In the genomic region with DNA sequence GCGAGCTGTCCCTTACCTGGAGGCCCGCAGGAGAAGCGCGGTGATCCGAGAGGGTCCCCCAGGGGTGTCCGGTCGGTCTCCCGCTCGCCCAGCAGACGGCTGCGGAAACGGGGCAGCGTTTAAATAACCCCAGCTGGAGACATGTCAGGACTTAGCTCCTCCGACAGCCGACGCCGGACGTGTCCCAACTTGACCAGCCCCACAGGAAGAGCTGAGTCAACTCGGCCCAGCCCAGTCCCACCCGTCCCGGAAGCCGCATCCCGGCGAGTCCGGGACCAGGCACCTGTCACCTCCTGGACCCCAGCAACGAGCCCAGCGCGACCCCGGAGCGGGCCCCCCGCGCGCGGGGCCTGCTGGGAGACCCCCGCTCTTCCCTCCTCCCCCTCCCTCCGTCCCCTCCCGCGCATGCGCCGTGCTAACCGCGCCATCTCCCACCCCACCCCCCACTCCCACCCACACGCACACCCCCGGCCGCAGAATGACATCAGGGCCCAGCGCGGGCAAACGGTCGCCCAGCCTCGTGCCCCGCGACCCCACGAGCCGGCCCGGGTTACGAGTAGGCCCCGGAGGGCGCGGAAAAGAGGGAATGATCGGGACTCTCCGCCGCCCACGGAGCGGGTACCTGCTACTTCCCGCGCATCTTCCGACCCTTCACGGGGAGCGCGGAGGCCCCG, we compare ENCODE assay signal across 8 mouse cellular contexts. TPM values are rescaled to one million over a fixed set of nuclear protein-coding genes. Genes with fewer than 3 reads are reported as not detected.
DNase-seq lines count a peak whose midpoint lies in the region; ATAC-seq and TF ChIP-seq lines count a peak whose summit lies in the region.

No protein-coding gene starts in this region.

- ATAC-seq in heart, embryonic 11.5 days (replicated peaks; ENCODE audit: insufficient number of reproducible peaks, low FRiP score, low TSS enrichment) = peak; percentile 85
- ATAC-seq in kidney, embryonic 16.5 days (ENCODE audit: low FRiP score, low TSS enrichment) = peak; percentile 88
- peak; percentile 75 for ATAC-seq in liver, embryonic 12.5 days

- DNase-seq in A20 (ENCODE audit: low read depth, low spot score) = peak; percentile 89
- peak; percentile 75 for DNase-seq in naive thymus-derived CD4-positive, alpha-beta T cell, adult 2 months (ENCODE audit: low read depth)
- DNase-seq in splenic B cell, adult 2 months (ENCODE audit: low read depth, low spot score) = peak; percentile 75

- under 1% methylated on average over 65 of the region's 71 CpGs for WGBS in heart, embryonic 11.5 days (ENCODE audit: insufficient replicate concordance)
- under 1% methylated on average over 61 of the region's 71 CpGs for WGBS in kidney, embryonic 16.5 days
- WGBS in liver, embryonic 12.5 days (ENCODE audit: insufficient replicate concordance) = 1% methylated on average over 70 of the region's 71 CpGs

- H3K27ac ChIP-seq in bone marrow macrophage, adult 2 months (ENCODE audit: insufficient read depth, low read depth, low read length) = peak overlapping the region; percentile 100
- peak overlapping the region; percentile 99 for H3K27ac ChIP-seq in embryonic fibroblast, embryonic 13.5 days (ENCODE audit: insufficient read depth, low read length)
- H3K27ac ChIP-seq in heart, embryonic 11.5 days (ENCODE audit: low read depth, low read length) = peak overlapping the region; percentile 99
- H3K27ac ChIP-seq in kidney, embryonic 16.5 days (ENCODE audit: low read length) = peak overlapping the region; percentile 93
- H3K27ac ChIP-seq in liver, embryonic 12.5 days = peak overlapping the region; percentile 94

- H3K4me1 ChIP-seq in bone marrow macrophage, adult 2 months (ENCODE audit: control insufficient read depth, insufficient read depth, low read length) = peaks cover 25% of the 10 kb centered on the region
- H3K4me1 ChIP-seq in embryonic fibroblast, embryonic 13.5 days (ENCODE audit: control insufficient read depth, insufficient read depth, low read length) = peaks cover 5% of the 10 kb centered on the region
- peaks cover 6% of the 10 kb centered on the region for H3K4me1 ChIP-seq in heart, embryonic 11.5 days (ENCODE audit: control insufficient read depth, insufficient read depth, low read length)
- peaks cover 16% of the 10 kb centered on the region for H3K4me1 ChIP-seq in kidney, embryonic 16.5 days (ENCODE audit: insufficient read depth, low read length)
- peaks cover 50% of the 10 kb centered on the region for H3K4me1 ChIP-seq in liver, embryonic 12.5 days

- H3K36me3 ChIP-seq in heart, embryonic 11.5 days (ENCODE audit: control insufficient read depth, insufficient read depth, low read length) = peaks cover 12% of the 10 kb centered on the region
- H3K36me3 ChIP-seq in kidney, embryonic 16.5 days (ENCODE audit: insufficient read depth, low read length) = peaks cover 18% of the 10 kb centered on the region
- peaks cover 36% of the 10 kb centered on the region for H3K36me3 ChIP-seq in liver, embryonic 12.5 days
- peaks cover 2% of the 10 kb centered on the region; the same call in 1 of the 2 replicates for H3K36me3 ChIP-seq in splenic B cell, adult 2 months (ENCODE audit: control insufficient read depth, insufficient read depth, low read length, poor library complexity, severe bottlenecking)

- H3K4me3 ChIP-seq in bone marrow macrophage, adult 2 months (ENCODE audit: insufficient read depth, low read length) = peak overlapping the region; percentile 96
- H3K4me3 ChIP-seq in embryonic fibroblast, embryonic 13.5 days (ENCODE audit: insufficient read depth, low read length) = peak overlapping the region; percentile 97
- H3K4me3 ChIP-seq in heart, embryonic 11.5 days (ENCODE audit: low read depth, low read length) = peak overlapping the region; percentile 91
- peak overlapping the region; percentile 70 for H3K4me3 ChIP-seq in kidney, embryonic 16.5 days (ENCODE audit: low read length)
- H3K4me3 ChIP-seq in liver, embryonic 12.5 days = peak overlapping the region; percentile 93

- H3K9me3 ChIP-seq in heart, embryonic 11.5 days (replicated peaks; ENCODE audit: control insufficient read depth, low read length) = no peaks in the 10 kb centered on the region
- no peaks in the 10 kb centered on the region for H3K9me3 ChIP-seq in kidney, embryonic 16.5 days (ENCODE audit: low read length)
- no peaks in the 10 kb centered on the region for H3K9me3 ChIP-seq in liver, embryonic 12.5 days (replicated peaks)

- H3K9ac ChIP-seq in heart, embryonic 11.5 days (ENCODE audit: low read depth, low read length) = peak overlapping the region; percentile 100
- peak overlapping the region; percentile 96 for H3K9ac ChIP-seq in kidney, embryonic 16.5 days (replicated peaks; ENCODE audit: low read length)
- H3K9ac ChIP-seq in liver, embryonic 12.5 days = peak overlapping the region; percentile 98

- peak overlapping the region; percentile 71 for H3K4me2 ChIP-seq in heart, embryonic 11.5 days
- peak overlapping the region; percentile 57 for H3K4me2 ChIP-seq in kidney, embryonic 16.5 days (replicated peaks; ENCODE audit: low read depth, low read length)
- H3K4me2 ChIP-seq in liver, embryonic 12.5 days = peak overlapping the region; percentile 75

- TF ChIP-seq POLR2A in bone marrow macrophage, adult 2 months (IDR thresholded peaks at IDR 0.05; ENCODE audit: borderline replicate concordance, low read depth, low read length) = no peak; the same call in 1 of the 2 replicates
- peak; percentile 76 for TF ChIP-seq POLR2A in embryonic fibroblast, embryonic 13.5 days (IDR thresholded peaks at IDR 0.05; ENCODE audit: low read depth, low read length)

- TF ChIP-seq CTCF in bone marrow macrophage, adult 2 months (IDR thresholded peaks at IDR 0.05; ENCODE audit: low read depth, low read length) = no peak
- TF ChIP-seq CTCF in embryonic fibroblast, embryonic 13.5 days (IDR thresholded peaks at IDR 0.05; ENCODE audit: borderline replicate concordance, insufficient read depth, low read length) = no peak

- no peaks in the 10 kb centered on the region for H3K27me3 ChIP-seq in heart, embryonic 11.5 days (ENCODE audit: control insufficient read depth, insufficient read depth, low read length)
- no peaks in the 10 kb centered on the region for H3K27me3 ChIP-seq in kidney, embryonic 16.5 days (ENCODE audit: insufficient read depth, low read length)
- no peaks in the 10 kb centered on the region for H3K27me3 ChIP-seq in liver, embryonic 12.5 days (replicated peaks)
- no peaks in the 10 kb centered on the region for H3K27me3 ChIP-seq in splenic B cell, adult 2 months (ENCODE audit: control insufficient read depth, insufficient read depth, low read length, poor library complexity, severe bottlenecking)

RNA-seq across cellular contexts. Expression of gene Mdm2, which starts 0.5 kb away (rescaled TPM):
- polyA plus RNA-seq in bone marrow macrophage, adult 2 months (2012; ENCODE audit: insufficient read depth, insufficient read length, missing spikeins) = 94.2 and 95.5 TPM in 2 replicates
- polyA plus RNA-seq in embryonic fibroblast, embryonic 13.5 days (2011; ENCODE audit: insufficient read length, low read depth, missing spikeins) = 122 and 229 TPM in 2 replicates
- 54.7 and 62.2 TPM in 2 replicates for polyA plus RNA-seq in heart, embryonic 11.5 days (2014; fragmentation: Nextera tagmentation; extraction: Ambion mirVana)
- polyA plus RNA-seq in kidney, embryonic 16.5 days (2015; fragmentation: Nextera tagmentation; extraction: Ambion mirVana) = 46.0 and 50.1 TPM in 2 replicates
- 35.6 and 36.9 TPM in 2 replicates for polyA plus RNA-seq in liver, embryonic 12.5 days (2016; fragmentation: Nextera tagmentation; extraction: Ambion mirVana)

RNA-seq across cellular contexts. Expression of gene Slc35e3, which starts 36.1 kb away (rescaled TPM):
- polyA plus RNA-seq in bone marrow macrophage, adult 2 months (2012; ENCODE audit: insufficient read depth, insufficient read length, missing spikeins) = 5.4 and 10.6 TPM in 2 replicates
- 26.1 and 28.9 TPM in 2 replicates for polyA plus RNA-seq in embryonic fibroblast, embryonic 13.5 days (2011; ENCODE audit: insufficient read length, low read depth, missing spikeins)
- polyA plus RNA-seq in heart, embryonic 11.5 days (2014; fragmentation: Nextera tagmentation; extraction: Ambion mirVana) = 6.9 and 9.4 TPM in 2 replicates
- 15.2 and 17.3 TPM in 2 replicates for polyA plus RNA-seq in kidney, embryonic 16.5 days (2015; fragmentation: Nextera tagmentation; extraction: Ambion mirVana)
- polyA plus RNA-seq in liver, embryonic 12.5 days (2016; fragmentation: Nextera tagmentation; extraction: Ambion mirVana) = 5.2 and 5.3 TPM in 2 replicates

Comparison
In these comparisons a context has a peak if more than half of its experiments do, and no peak if none do; other contexts are left out.
1. Peak in every context shown above with its lines: DNase-seq, ATAC-seq, H3K4me3 ChIP-seq and H3K27ac ChIP-seq.